Mouse (Mus musculus): ENCODE measurements around the gene Ephb2. TPM values are rescaled to one million over a fixed set of nuclear protein-coding genes. Genes with fewer than 3 reads are reported as not detected.
A peak's percentile ranks its signal among the peaks of the same experiment; 100 is the strongest.

The Ephb2 gene
- polyA plus RNA-seq, 1 experiment from 2014 or later = 25.0 TPM

- Histone ChIP-seq H3K36me3 (no peaks in the 10 kb centered on the region), H3K4me1 (replicated peaks) (peaks cover 29% of the 10 kb centered on the region), H3K9ac (replicated peaks) (peak within 1 kb of the TSS; percentile 99), H3K4me2 (replicated peaks) (peak within 1 kb of the TSS; percentile 77), H3K27ac (peak within 1 kb of the TSS; percentile 97), H3K27me3 (no peaks in the 10 kb centered on the region), H3K9me3 (no peaks in the 10 kb centered on the region), H3K4me3 (replicated peaks) (peak within 1 kb of the TSS; percentile 99)
- ATAC-seq = peak; percentile 92
- WGBS = under 1% methylated on average over 32 of the region's 45 CpGs
Observed at GRCm38 (mm10) chr4:136602568-136602967, 233.2 kb downstream of the Ephb2 start, which contains the start of gene Kdm1a. Kdm1a (minus strand) TSS chr4:136602723.

GRCm38 (mm10) chr4:136602018-136602554, 233.7 kb downstream of the Ephb2 start:
- Histone ChIP-seq H3K27ac (peak overlapping the region; percentile 97), H3K9me3 (no peaks in the 10 kb centered on the region), H3K36me3 (no peaks in the 10 kb centered on the region), H3K9ac (replicated peaks) (peak overlapping the region; percentile 99), H3K27me3 (no peaks in the 10 kb centered on the region), H3K4me3 (replicated peaks) (peak overlapping the region; percentile 99), H3K4me2 (replicated peaks) (peak overlapping the region; percentile 77), H3K4me1 (replicated peaks) (peaks cover 31% of the 10 kb centered on the region)
- peak; percentile 80 for ATAC-seq
- under 1% methylated on average over 64 of the region's 68 CpGs for WGBS

- Histone ChIP-seq H3K4me2 (replicated peaks) (peak overlapping the region; percentile 77), H3K27ac (peak overlapping the region; percentile 97), H3K27me3 (no peaks in the 10 kb centered on the region), H3K9me3 (no peaks in the 10 kb centered on the region), H3K36me3 (no peaks in the 10 kb centered on the region), H3K4me3 (replicated peaks) (peak overlapping the region; percentile 99), H3K4me1 (replicated peaks) (peaks cover 31% of the 10 kb centered on the region), H3K9ac (replicated peaks) (peak overlapping the region; percentile 99)
- ATAC-seq = no peak
- under 1% methylated on average over 13 of the region's 13 CpGs for WGBS
Observed at GRCm38 (mm10) chr4:136601476-136601875, 234.3 kb downstream of the Ephb2 start.

- H3K27me3 ChIP-seq = no peaks in the 10 kb centered on the region
- H3K36me3 ChIP-seq = no peaks in the 10 kb centered on the region
- 85% methylated on average over 2 of the region's 2 CpGs for WGBS
- H3K4me2 ChIP-seq (replicated peaks) = peak overlapping the region; percentile 77
- no peak for ATAC-seq
- H3K27ac ChIP-seq = no peak overlapping the region
- no peaks in the 10 kb centered on the region for H3K9me3 ChIP-seq
- peak overlapping the region; percentile 99 for H3K4me3 ChIP-seq (replicated peaks)
- H3K9ac ChIP-seq (replicated peaks) = peak overlapping the region; percentile 99
- H3K4me1 ChIP-seq (replicated peaks) = peaks cover 31% of the 10 kb centered on the region
Observed at GRCm38 (mm10) chr4:136600536-136600935, 235.3 kb downstream of the Ephb2 start.

- Histone ChIP-seq H3K4me3 (replicated peaks) (0 out of 2 replicates have a peak overlapping the region, but pooled peaks have one; percentile 99), H3K27me3 (no peaks in the 10 kb centered on the region), H3K4me1 (replicated peaks) (peaks cover 36% of the 10 kb centered on the region), H3K9ac (replicated peaks) (no peak overlapping the region), H3K9me3 (no peaks in the 10 kb centered on the region), H3K36me3 (no peaks in the 10 kb centered on the region), H3K27ac (no peak overlapping the region), H3K4me2 (replicated peaks) (peak overlapping the region; percentile 77)
- WGBS = over 99% methylated on average over 3 of the region's 3 CpGs
- ATAC-seq = no peak
Observed at GRCm38 (mm10) chr4:136599869-136600268, 235.9 kb downstream of the Ephb2 start.

GRCm38 (mm10) chr4:136598268-136598876, 237.4 kb downstream of the Ephb2 start:
- no peak overlapping the region for H3K4me2 ChIP-seq (replicated peaks)
- H3K4me3 ChIP-seq (replicated peaks) = no peak overlapping the region
- H3K27ac ChIP-seq = no peak overlapping the region
- no peak overlapping the region for H3K9ac ChIP-seq (replicated peaks)
- WGBS = 92% methylated on average over 7 of the region's 7 CpGs
- no peaks in the 10 kb centered on the region for H3K27me3 ChIP-seq
- no peak for ATAC-seq
- H3K9me3 ChIP-seq = no peaks in the 10 kb centered on the region
- H3K36me3 ChIP-seq = no peaks in the 10 kb centered on the region
- peaks cover 48% of the 10 kb centered on the region for H3K4me1 ChIP-seq (replicated peaks)

Small RNAs within 50 kb of the gene (microRNA-seq; reads per million reads assigned to microRNA genes)
- gene Gm22180 = not detected

Other genes with a start within 250 kb of the Ephb2 start
- 81.0 and 94.8 TPM in 2 replicates for gene Kdm1a, start 233.3 kb downstream of the Ephb2 start, polyA plus RNA-seq (2015; fragmentation: Nextera tagmentation; extraction: Ambion mirVana)
- gene Tex46, start 225.6 kb downstream of the Ephb2 start, polyA plus RNA-seq (2015; fragmentation: Nextera tagmentation; extraction: Ambion mirVana) = not detected in 2 replicates
- gene Lactbl1, start 213.4 kb downstream of the Ephb2 start, polyA plus RNA-seq (2015; fragmentation: Nextera tagmentation; extraction: Ambion mirVana) = 0.09 TPM in 1 of 2 replicates, not detected in the other
- gene C1qb, start 50.2 kb upstream of the Ephb2 start, polyA plus RNA-seq (2015; fragmentation: Nextera tagmentation; extraction: Ambion mirVana) = 25.0 and 30.4 TPM in 2 replicates
- 13.6 and 16.2 TPM in 2 replicates for gene C1qc, start 57.1 kb upstream of the Ephb2 start, polyA plus RNA-seq (2015; fragmentation: Nextera tagmentation; extraction: Ambion mirVana)
- 14.4 and 16.5 TPM in 2 replicates for gene C1qa, start 62.8 kb upstream of the Ephb2 start, polyA plus RNA-seq (2015; fragmentation: Nextera tagmentation; extraction: Ambion mirVana)
- gene Epha8, start 120.8 kb upstream of the Ephb2 start, polyA plus RNA-seq (2015; fragmentation: Nextera tagmentation; extraction: Ambion mirVana) = 11.4 and 16.0 TPM in 2 replicates
- gene Zbtb40, start 212.8 kb upstream of the Ephb2 start, polyA plus RNA-seq (2015; fragmentation: Nextera tagmentation; extraction: Ambion mirVana) = 4.2 and 5.3 TPM in 2 replicates

All from midbrain, embryonic 13.5 days (tissue).